Mouse (Mus musculus): Measurements from ENCODE around the gene Hmga2.

DNA sequence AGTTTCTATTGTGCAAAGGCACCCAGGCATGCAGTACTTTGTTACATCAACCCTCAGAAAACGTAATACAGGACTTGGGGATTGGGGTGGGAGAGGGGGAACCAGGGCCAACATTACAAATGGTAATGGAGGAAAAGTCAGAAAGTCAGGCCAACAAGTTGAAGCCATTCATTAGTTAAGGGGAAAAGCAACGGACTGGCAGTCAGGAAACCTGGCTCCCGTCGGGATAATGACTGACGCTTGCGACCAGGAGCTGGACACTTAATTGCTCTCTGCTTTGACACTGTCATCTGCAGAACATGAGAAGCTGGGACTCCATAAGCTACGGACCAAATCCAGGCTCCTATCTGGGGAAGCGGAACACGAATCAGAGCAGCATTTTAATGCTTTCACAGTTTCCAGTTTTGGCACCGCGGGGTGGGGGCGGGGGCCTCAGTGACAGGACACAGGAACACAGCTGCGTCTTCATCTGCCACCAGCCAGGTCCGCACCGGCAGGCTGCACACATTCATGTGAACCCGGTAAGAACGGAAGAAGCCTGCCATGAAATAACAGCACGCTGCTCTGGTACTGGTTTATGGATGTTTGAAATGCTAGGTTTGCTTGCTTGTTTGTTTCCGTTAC, 26.5 kb downstream of the Hmga2 start:
- TF ChIP-seq CTCF (IDR thresholded peaks at IDR 0.05) (no peak), EP300 (IDR thresholded peaks at IDR 0.05) (no peak)
